Mouse (Mus musculus): ENCODE results near the gene Mrps2.
A peak's percentile ranks its signal among the peaks of the same experiment; 100 is the strongest.
"Not testable (repeated sequence)": the region's sequence is repeated elsewhere in the genome, so short reads cannot be mapped to it uniquely, and the experiment has no call there.

Mrps2 gene

DNA sequence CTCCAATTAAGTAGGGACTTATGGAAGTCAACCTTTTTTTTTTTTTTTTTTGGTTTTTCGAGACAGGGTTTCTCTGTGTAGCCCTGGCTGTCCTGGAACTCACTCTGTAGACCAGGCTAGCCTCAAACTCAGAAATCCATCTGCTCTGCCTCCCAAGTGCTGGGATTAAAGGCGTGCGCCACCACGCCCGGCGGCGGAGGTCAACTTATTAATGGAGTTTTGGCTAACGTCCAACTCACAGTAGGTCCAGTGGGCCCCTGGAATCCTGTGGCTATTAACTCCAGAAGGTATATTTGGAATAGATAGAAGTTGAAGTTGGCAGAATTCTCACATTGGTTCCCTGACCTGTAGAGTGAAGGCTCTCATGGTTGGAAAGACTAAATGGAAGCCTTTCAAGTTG, 4.1 kb downstream of the Mrps2 start:
- DNase-seq (ENCODE audit: low spot score): not testable (repeated sequence)

DNA sequence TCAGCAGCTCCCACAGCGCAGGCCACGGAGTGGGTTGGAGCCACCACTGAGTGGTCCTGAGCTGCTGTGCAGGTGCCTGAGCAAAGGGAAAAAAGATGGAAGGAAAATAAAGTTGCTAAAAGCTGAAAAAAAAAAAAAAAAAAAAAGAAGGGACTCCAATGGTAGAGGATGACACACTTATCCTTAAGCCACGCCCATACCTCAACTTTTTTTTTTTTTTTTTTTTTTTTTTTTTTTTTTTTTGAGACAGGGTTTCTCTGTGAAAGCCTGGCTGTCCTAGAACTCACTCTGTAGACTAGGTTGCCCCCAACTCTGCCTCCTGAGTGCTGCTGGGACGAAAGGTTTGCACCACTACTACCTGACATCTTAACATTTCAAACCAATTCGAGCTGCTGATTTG, 10.1 kb downstream of the Mrps2 start:
- DNase-seq (ENCODE audit: low spot score): not testable (repeated sequence)

DNA sequence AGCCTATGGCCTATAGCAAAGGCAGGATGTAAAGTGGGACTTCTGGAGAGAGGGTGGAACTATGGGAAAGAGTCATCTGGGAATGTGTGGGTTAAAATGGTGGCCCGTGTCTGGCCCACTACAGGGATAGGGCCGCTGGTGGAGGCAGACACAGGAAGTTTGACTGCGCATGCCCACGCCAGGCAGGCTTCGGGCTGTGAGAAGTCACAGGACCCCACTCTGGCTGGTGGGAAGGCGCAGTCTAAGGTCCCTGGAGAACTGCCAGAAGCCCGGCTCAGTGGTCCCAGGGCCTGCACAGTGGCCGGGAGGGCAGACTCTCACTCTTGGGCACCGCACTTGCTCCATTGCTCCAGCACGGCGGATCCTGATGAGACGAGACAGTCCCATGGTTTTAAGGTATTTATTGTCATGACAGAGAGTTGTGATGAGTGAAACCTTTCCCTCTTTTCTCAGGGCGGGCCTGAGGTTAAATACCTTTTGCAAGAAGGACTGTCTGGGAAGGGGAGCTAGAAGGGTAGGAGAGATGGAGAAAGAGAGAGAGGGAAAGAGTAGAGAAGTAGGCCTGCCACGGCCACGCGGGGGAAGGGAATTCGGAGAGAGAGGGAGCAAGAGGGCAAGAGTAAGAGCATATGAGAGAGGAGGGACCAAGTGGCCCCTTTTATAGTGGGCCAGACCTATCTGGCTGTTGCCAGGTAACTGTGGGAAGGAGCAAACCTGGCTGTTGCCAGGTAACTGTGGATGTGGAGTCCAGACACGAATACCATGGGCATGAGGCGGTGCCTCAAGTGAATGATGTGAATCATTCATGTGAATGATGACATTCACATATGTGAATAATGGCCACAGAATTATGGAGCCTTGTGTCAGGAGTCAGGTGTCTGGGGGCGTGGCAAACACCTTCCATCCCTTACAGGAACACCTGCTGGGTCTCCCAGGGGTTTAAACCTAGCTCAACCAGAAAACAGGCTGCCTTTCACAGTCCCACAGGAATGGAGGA, 11.6 kb downstream of the Mrps2 start:
- DNase-seq (ENCODE audit: low spot score): no peak

DNA sequence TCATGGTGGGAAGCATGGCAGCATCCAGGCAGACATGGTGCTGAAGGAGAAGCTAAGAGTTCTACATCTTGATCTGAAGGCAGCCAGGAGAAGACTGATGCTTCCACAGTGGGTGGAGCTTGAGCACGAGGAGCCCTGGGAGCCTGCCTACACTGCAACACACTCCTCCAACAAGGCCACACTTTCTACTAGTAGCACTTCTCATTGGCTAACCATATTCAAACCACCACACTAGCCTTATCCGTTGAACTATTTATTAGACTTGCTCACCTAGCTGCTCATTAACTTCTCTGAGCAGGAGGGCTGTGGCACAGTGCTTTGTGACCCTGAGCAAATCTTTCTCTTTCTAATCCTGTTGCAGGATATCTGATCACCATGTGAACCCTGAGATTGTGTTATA, 16.0 kb downstream of the Mrps2 start:
- no peak for DNase-seq (ENCODE audit: low spot score)

DNA sequence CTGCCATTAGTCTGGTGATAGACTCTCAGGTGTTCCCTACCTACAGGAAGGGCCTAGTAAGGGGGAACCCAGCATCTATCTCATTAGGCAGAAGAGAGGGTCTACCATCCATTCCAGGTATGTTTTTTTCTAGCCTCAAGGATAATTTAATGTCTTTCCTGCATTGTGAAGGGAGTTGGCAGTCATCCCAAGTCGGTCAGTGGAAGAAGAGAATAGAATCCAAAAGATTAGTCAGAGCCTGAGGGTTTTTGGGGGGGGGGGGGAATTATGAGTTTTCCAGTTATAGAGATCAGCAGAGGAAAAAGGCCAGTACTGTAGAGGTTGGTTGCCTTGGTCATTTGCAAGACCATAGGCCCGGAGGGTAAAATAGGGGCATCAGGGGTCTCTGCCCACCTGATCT, 26.7 kb downstream of the Mrps2 start:
- no peak for DNase-seq (ENCODE audit: low spot score)

DNA sequence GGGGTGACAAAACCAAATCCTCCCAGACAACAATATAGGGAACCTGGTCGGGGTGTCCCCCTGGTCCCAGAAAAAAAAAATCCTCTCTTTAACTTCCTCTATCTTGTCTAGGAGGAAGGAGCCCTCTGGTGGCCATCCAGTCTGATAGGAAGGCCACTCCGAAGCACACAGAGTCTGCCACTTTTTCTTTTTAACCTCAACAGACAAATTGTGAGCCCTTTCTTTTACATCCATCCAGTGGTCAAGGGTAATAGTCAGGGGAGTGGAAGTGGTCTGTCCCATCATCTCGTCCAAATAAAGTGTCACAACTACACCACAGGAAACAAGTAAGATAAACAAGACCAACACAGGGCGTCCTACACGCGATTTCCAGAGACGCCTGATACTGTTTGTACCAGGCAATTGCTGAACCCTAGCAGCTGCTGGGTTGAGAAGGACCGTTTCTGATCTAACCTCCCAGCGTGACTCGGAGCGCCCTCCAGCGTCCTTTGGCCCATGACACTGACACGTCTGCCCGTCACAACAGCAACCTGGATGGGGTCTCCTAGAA, 27.4 kb downstream of the Mrps2 start:
- no peak for DNase-seq (ENCODE audit: low spot score)

DNA sequence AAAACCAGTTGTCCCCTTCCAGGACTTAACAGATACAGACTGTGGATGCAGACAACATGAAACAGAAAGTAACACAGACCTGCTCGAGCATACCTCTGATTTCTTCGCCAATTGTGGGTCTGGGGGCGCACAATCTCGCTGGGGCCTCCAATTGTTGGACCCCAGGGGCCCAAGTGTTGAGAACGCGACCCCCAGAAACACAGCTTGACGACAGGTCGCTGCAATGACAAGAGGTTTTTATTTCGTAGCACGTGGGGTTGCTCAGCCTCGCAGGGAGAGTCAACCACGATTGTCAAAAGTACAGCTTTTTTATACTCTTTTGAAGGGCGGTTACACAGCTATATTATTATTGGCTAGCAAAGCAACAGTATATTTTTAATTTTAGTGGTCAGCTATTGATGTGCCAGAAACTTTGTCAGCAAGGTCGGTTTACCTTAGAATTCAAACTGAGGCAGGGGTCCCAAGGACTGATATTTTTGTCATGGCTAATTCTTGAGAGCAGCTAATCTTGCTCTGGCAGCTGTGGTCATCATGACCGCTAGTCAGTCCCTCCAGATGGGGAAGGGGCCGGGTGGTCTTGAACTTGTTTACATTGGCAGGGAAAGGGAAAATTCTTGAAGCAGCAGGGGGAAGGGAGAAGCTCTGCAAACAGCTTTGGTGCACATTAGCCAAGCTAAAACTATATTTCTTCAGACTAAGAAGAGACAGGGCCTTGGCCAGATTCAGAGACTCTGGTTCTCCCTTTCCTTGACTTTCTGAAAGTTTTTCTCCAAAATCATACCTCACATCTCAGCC, 28.1 kb downstream of the Mrps2 start:
- DNase-seq (ENCODE audit: low spot score): no peak

DNA sequence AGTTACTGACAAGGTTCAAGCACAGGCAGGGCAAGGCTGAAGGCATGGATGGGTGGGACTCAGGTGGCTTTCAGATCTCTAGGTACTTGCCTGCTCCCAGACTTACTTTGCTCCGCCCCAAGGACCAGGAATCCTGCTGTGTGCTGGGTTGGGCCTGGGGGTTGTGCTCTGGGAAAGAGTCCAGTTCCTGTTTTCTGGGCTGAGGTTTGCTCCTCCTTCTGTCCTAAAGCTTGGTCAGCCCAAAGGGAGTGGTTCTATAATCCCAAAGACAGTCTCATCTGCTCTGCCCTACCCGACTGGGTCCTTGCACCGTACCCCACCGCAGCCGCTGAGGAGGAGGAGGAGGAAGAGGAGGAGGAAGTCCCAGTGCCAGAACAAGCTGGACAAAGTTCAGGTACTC, 28.8 kb downstream of the Mrps2 start, which contains the start of gene Gbgt1:
Gene Gbgt1, plus strand, starts transcription at position 221 of the 400 bp plus-strand sequence.
- DNase-seq (ENCODE audit: low spot score): no peak

DNA sequence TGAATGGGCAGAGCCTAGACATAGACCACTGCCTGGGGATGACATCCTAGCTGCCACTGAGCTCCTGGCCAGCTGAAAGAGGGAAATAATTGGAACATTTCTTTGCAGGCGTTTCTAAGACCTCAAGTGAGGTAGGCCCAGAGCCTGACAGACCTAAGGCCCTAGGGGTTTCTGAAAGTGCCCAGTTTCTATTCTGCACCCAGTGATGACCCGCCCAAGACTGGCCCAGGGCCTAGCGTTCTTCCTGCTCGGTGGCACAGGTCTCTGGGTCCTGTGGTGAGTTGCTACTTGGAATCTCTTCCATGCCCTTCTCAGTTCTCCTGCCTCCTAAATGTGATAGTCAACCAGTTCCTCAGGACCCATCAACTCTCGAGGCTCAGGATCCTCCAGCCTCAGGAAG, 29.7 kb downstream of the Mrps2 start:
- no peak for DNase-seq (ENCODE audit: low spot score)

DNA sequence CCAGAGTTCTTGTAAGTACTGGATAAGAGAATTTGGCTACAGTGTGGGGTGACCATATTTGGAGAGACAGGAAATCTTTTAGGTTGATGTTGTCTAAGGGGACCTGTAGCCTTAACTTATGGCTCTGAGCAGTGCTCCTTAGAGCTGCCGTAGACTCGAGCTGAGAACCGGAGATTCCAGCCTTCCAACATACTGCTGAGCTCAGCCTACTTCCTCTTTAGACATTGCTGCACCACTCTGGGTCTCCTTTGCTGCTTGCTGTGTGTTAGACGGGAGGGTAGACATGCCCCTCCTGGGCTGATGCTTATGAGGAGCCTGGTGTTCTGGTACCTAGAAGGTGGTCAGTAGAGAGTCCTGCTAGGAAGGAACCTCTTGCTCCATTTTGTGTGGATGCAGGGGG, 30.6 kb downstream of the Mrps2 start:
- no peak for DNase-seq (ENCODE audit: low spot score)

DNA sequence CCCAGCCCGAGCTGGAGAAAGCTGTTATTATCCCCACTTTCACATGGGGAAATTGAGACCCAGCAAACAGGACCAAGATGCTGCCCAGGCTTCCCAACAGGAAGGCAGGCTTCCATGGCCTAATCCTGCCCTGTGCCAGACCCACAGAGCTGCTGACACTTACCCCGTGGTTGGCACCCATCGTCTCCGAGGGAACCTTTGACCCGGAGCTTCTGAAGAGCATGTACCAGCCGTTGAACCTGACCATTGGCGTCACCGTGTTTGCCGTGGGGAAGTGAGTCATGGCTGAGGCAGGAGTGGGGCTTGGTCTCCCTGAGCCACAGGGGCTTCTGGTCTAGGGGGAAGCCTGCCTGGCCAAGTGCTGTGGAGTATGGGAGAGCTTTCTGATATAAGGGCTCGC, 35.1 kb downstream of the Mrps2 start:
- DNase-seq (ENCODE audit: low spot score): no peak

DNA sequence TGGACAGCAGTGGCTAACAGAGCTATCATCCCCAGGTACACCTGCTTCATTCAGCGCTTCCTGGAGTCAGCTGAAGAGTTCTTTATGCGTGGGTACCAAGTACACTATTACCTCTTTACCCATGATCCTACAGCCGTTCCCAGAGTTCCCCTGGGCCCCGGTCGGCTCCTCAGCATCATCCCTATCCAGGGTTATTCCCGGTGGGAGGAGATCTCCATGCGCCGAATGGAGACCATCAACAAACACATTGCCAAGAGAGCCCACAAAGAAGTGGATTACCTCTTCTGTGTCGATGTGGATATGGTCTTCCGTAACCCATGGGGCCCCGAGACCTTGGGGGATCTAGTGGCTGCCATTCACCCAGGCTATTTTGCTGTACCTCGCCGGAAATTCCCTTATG, 36.8 kb downstream of the Mrps2 start:
- no peak for DNase-seq (ENCODE audit: low spot score)

DNA sequence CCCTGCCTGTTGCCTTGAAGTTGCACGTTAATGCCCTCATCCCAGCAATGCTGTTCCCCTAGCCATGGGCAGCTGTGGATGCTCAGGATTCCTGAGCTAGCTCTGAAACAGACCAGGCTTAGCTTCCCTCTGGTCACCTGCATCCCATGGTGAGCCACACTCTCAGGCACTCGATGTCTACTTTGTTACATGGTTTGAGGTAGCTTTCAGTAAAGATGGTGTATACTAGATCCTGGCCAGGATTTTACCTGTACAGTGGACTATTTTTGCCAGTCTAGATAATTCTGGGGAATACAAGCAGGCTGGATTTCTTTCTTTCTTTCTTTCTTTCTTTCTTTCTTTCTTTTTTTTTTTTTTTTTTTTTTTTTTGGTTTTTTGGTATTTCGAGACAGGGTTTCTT, 37.9 kb downstream of the Mrps2 start, which contains the start of gene Gm10134:
Gene Gm10134, plus strand, starts transcription at position 301 of the 400 bp plus-strand sequence.
- no peak for DNase-seq (ENCODE audit: low spot score)

DNA sequence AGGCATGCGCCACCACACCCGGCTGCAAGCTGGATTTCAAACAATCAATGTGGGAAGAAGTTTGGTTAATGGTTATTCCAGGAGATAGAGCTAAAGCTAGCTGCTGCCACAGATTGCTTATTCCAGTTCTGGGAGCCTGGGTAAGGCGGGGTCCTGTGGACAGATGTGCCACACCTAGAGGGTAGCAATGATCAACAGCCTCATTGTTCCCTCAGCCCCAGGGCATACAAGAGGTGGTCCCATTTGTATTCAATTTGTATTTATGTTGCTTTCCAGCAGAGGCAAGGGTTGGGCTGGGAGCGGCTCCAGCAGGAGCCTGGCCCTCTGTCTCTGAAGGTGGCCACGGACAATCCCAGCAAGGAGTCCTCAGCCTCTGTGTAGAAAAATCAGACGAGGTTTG, 38.4 kb downstream of the Mrps2 start:
- DNase-seq (ENCODE audit: low spot score): no peak

DNA sequence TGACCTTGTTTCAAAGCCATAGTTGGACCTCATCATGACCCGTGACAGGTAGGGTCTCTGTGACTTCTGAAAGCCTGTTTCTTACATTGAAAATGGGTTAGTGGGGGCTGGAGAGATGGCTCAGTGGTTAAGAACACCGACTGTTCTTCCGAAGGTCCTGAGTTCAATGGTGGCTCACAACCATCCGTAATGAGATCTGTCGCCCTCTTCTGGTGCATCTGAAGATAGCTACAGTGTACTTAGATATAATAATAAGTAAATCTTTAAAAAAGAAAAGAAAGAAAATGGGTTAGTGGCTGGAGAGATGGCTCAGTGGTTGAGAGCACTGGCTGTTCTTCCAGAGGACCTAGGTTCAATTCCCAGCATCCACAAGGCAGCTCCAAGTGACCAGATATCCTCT, 43.7 kb downstream of the Mrps2 start:
- DNase-seq (ENCODE audit: low spot score): not testable (repeated sequence)

DNA sequence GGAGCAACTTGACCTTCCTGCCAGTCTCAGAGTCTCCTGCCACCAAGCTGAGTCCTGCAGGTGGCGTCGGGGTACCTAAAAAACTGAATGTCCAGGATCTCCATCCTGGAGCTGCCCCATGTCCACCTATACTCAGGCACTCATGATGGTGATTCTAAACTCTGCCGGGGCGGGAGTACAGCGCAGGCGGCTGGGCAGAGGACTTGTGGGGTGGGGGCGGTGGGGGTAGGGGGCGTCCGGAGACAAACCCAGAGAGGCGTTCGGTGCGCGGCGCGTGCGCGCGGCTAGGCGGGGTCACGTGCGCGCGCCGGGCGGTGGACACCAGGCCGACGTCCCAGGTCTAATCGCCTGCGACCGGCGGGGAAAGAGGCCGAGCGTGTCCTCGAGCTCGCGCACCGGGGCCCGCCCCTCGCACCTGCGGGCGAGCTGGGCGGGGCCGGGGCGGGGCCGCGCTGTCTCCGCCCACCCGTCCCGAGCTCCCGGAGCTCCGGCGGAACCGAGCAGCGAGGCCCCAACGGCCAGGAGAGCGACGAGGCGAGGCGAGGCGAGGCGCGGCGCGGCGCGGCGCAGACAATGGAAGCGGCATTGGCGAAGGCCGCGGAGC, 45.0 kb downstream of the Mrps2 start, which contains the start of gene Ralgds:
Gene Ralgds, plus strand, starts transcription at position 328 of the 604 bp plus-strand sequence.
- peak; percentile 31 for DNase-seq (ENCODE audit: low spot score)

DNA sequence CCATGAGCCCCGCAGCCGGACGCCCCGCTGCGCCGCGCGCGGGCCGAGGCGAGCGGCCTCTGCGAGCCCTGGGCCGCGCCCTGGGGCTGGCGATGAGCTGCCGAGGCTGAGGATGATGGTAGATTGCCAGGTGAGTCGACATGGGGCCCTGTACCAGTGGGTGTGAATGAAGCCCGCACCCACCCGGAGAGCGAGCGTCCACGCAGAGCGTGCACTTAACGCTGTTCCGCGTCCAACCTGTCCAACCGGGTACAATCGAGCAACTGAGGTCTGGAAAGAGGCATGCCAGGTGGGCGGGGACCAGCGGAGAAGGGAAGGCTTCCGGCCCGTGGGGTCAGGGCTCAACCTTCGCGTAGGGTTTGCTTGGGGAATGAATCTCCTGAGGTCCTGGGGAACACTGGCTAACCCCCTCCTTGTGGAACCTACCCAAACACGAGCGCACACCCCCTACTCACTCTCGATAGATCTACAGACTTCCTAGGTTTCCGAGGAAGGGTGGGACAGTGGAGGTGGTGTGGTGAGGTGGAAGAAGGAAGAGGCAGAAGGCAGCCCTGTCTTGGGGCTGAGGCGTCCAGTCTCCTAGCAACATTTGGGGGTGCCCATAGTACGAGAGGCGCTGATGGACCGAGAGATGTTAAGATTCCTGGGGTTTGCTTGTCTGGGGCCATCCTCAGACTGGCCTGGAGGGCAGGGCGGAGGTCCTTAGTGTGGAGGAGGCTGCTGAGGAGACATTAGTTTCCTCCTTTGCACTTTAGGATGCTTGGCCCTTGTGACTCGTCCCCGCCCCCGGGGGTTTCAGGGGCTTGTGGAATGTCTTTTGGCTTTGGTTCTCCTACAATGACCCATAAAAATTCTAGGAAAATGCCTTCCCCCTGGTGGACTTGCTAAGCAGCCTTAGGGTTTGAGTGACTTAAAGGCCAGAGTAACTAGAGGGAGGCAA, 45.8 kb downstream of the Mrps2 start:
- DNase-seq (ENCODE audit: low spot score): no peak

DNA sequence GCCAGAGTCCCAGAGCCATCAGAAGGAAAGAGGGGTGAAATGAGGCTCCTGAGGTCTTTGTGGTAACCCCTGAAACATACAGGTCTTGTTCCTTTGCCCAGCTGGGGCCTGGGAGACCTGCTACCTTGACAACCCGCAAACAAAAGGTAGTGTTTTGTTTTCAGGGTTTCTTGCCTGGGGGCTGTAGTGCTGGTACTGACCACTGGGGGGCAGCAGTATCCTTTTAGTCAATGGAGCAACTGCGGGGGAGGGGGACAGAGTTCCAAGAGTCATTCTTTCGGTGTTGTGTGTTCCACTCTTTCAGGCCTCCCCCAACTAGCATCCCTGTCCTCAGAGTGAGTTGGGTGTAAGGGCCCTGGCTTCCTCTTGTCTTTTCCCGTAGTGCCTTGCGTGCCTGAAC, 46.6 kb downstream of the Mrps2 start:
- DNase-seq (ENCODE audit: low spot score): peak; percentile 91

DNA sequence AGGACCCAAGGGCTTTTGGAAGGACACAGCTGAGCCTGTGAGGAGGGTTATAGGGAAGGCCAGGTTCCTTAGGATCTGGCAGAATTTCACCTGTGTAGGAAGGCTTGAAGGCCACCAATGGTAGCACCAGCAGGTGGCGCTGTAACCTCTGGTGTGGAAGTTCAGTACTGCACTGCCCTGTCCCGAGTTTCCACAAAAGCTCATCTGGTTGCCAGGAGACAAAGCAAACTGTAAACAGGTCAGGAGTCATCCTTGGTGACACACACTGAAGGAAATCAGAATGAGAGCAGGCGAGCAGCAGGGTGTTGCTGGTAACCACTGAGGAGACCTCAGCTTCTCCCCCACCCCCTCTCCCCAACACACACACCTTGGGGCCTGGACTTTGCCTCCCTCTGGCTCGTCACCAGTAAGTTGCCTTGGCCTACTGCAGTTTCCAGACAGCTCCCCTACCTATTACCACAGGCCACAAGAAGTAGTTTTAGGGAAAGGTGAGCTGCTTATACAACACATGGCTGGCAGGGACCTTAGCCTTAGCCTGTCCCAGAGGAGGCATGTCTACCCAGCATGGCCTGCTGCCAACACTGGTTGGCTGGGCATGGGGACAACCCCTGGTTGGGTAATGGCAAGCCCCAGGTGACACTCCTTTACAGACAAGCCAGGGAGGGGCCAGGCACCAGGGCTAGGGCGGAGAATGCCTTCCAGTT, 49.5 kb downstream of the Mrps2 start:
- peak; percentile 87 for DNase-seq (ENCODE audit: low spot score)

DNA sequence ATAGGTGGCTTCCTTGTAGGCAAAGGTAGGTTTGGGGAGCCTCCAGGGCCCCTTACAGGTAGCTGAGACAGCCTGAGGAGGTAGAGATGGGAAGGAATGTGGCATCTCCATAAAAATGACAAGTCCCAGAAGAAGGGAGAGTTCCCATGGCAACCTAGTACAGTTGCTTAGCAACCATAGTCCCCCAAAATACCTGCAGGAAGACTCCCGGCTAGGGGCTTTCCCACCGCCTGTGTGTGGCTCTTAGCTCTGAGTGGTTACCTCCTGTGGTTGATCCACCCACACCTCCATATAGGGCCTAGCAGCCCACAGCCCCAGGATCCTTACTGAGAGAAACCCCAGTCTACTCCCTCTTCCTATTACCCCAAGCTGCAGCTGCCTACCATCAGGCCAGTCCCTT, 50.4 kb downstream of the Mrps2 start:
- DNase-seq (ENCODE audit: low spot score): peak; percentile 80
